Mouse (Mus musculus) thymus, postnatal 0 days (tissue): ENCODE data around the gene Nudt17. TPM values are rescaled to one million over a fixed set of nuclear protein-coding genes. Genes with fewer than 3 reads are reported as not detected.
A peak's percentile ranks its signal among the peaks of the same experiment; 100 is the strongest.
"Not testable (repeated sequence)": the region's sequence is repeated elsewhere in the genome, so short reads cannot be mapped to it uniquely, and the experiment has no call there.

Source experiments
- DNase-seq: peaks from one replicate; pipeline ENCODE4 v3.0.0-alpha.2; 2015; ENCODE audit warnings: low spot score
- polyA plus RNA-seq: library from polyadenylated mRNA; unstranded; fragments of >200 nt; fragmentation: Nextera tagmentation; extraction: Ambion mirVana; gene quantifications from 2 replicates; pipeline ENCODE4 v1.2.1, GENCODE M21; 2015

The Nudt17 gene
- polyA plus RNA-seq, 1 experiment from 2014 or later: 20.7 TPM

GRCm38 (mm10) chr3:96704778-96705177 is 3.6 kb downstream of the Nudt17 start:
- peak; percentile 29 for DNase-seq

DNA sequence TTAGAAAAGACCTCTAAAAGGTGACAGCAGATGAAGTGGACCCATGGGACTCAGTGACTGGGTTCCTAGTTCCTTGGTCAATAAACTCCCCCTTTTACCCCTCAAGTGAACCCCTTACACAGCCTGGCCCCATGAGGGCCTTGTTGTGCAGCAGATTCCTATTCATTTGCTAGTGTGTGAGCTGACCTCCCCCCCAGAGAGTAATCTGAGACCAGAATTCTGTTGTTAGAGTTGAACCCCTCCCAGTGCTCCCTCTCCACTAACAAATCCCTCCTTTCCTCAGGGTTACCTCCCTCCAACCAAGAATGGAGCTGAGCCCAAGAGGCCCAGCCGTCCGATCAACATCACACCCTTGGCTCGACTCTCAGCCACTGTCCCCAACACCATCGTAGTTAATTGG is 7.4 kb downstream of the Nudt17 start:
- DNase-seq: no peak

DNA sequence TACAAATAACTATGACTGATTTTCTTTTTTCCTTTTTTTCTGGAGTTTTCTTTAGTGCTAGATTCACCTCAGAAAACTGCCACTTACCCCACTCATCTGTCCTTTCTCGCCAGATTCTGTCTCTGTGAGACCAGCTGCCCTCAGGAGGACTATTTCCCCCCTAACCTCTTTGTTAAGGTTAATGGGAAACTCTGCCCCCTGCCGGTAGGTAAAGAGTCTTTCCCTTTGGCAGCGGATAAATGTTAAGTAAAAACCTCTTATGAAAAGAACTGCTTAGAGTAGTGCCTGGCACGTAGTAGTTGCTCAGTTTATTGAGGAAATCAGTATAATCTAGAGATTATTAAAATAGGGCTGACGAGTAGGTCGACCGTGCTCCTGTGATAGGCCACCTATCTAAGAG is 8.0 kb downstream of the Nudt17 start:
- DNase-seq: peak; percentile 52

DNA sequence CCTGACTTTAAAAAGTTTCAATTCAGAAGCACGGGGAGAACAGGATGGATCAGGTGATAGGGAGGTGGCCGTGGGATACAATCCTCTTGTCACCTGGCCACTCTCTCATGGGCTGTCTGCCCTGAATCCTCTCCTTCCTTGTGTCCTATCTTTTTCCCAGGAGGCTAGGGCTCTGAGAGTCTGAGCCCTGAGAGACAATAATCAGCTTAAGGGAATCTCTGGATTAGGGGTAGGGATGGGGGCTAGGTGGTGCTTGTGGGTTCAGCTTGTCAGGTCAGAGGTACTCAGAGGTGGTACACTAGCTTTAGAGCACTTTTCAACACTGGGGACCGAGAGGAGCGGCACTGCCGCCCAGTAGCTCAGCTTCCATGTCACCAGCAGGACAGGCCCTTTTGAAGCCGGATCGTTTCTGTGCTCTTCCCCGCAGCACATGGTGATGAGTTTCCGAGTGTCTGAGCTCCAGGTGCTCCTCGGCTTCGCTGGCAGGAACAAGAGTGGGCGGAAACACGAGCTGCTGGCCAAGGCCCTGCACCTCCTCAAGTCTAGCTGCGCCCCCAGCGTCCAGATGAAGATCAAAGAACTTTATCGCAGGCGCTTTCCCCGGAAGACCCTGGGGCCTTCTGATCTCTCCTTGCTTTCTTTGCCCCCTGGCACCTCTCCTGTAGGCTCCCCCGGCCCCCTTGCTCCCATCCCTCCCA is 9.2 kb downstream of the Nudt17 start:
- no peak for DNase-seq

- DNase-seq: peak; percentile 59
These were observed 11.3 kb downstream of the Nudt17 start for GRCm38 (mm10) chr3:96696766-96697732.

- DNase-seq: peak; percentile 55
These were observed 12.1 kb downstream of the Nudt17 start, which contains the start of gene Pias3 for GRCm38 (mm10) chr3:96696198-96696765. TSS of gene Pias3 (plus strand) at chr3:96696384.

- DNase-seq: no peak
These were observed 14.8 kb downstream of the Nudt17 start for GRCm38 (mm10) chr3:96693579-96693978.

DNA sequence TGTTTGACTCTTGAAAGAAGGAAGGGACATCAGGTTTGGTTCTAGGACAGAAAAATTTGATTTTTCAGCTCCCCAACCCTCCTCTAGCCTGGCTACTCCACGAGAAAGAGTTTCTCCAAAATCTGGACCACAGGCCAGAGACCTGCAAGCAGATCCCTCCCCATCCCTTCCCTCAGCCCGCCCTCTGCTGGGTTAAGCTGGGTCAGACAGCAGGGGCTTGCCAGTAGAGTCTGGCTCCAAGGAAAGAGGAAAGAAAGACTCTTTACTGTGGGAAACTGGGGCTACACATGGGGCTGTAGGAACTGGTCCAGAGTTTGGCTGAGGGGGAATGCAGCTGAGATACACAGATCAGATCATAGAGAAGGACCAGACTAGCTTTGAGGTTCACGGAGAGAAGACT is 15.9 kb downstream of the Nudt17 start:
- DNase-seq: no peak

DNA sequence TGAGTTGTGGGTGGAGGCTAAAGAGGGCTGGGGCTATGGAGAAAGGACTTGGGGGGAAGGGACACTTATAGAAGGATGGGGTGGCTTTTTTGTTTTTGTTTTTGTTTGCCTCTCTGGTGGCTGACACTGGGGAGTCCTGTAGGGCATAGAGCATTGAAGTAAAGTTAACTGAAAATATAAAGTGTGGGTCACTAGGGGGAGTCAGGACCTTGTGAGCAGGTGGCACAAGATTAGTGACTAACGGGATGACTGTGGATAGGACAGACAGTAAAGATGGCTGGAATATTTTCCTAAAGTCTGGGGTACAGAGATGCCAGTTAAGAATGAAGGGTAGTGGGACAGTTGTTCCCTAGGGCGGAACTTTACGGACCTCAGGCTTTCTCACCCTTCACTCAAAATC is 18.1 kb downstream of the Nudt17 start:
- DNase-seq: no peak

DNA sequence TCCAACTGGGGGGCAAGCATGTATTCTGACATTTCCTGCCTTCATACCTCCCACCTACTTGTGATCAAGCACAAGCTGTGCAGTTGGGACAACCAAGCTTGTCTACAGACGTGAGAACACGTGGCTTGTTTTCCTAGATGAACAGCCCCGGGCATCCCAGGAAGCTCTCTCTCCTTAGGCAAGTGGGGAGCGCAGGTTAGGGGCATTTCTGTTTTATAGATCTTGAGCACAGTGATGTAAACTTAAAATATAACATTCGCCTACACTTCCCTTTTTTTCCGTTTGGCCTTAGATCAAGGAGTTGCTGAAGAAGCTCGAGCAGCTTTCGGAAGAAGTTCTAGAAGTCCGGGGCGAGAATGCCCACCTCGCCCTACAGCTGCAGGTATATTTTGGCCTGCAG is 19.5 kb downstream of the Nudt17 start:
- no peak for DNase-seq

DNA sequence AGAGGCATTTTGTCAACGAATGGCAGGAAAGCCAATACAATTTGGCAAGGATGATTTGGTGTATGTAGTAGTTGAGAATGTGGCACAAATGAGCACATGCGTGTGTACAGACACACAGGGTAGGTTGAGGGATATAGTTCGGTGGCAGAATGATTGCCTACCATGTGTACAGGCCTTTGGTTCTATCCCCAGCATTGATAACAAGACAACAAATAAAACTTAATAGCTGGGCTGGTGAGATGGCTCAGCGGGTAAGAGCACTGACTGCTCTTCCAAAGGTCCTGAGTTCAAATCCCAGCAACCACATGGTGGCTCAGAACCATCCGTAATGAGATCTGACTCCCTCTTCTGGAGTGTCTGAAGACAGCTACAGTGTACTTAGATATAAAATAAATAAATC is 22.3 kb downstream of the Nudt17 start:
- not testable (repeated sequence) for DNase-seq

- DNase-seq: no peak
These were observed 23.6 kb downstream of the Nudt17 start for GRCm38 (mm10) chr3:96684822-96685156.

- DNase-seq: no peak
These were observed 24.1 kb downstream of the Nudt17 start for GRCm38 (mm10) chr3:96684151-96684821.

DNA sequence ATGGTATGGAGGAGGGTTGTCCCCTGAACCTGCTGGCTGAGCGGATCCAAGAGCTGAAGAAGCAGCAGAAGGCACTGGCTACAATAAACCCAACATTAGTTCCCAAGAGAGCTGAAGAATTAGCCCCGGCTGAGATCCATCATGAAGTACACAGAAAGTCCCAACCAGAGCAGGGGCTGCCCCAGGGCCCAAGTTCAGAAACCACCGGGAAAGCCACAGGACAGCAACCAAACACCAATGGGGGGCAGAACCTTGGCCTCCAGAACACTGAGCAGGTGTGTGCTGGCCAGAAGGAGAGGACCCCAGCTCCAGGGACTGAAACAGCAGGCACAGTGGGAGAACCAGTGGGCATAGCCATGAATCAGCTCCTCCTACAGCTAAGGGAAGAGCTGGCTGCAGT is 24.9 kb downstream of the Nudt17 start:
- DNase-seq: no peak

GRCm38 (mm10) chr3:96680269-96680956 is 27.9 kb downstream of the Nudt17 start:
- no peak for DNase-seq

- no peak for DNase-seq
These were observed 29.1 kb downstream of the Nudt17 start for GRCm38 (mm10) chr3:96679159-96679674.

- no peak for DNase-seq
These were observed 29.9 kb downstream of the Nudt17 start for GRCm38 (mm10) chr3:96678456-96678855.

DNA sequence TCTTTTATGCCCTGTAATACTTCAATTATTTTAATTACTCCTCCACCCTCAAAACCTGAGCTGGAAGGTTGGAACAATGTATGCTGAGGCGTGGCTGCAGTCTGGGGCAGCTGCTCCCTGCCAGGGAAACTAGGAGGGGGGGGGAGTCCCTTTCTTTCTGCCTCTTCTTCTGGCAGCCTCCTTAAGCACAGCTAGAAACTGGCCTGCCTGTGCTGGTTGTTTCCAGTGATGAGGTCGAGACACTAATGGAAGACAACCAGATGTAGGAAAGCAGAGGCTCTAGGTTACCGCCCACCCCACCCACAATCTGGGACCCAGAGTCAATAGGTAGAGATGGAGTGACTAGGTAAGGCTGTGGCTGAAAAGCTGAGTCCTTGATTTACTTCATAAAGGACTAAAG is 32.7 kb downstream of the Nudt17 start:
- no peak for DNase-seq

- DNase-seq: peak; percentile 19
These were observed 33.2 kb downstream of the Nudt17 start for GRCm38 (mm10) chr3:96675171-96675570.

DNA sequence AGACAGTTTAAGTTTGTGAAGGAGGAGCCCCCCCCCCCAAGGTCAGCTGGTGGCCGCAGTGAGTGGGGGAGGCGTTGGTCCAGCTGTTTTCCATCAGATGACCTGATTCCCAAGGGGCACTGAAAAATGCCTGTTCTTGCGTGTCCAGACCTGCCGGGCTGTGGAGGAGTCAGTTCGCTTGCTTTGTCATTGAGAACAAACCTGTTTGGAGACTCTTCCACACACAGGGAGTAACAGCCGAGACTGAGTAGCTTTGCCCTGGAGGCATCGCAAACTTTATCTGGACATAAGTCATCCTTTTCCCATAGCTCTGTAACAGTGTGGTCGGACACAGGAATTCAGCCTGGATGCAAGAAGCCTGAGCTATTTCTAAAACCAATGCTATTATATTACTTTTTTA is 33.9 kb downstream of the Nudt17 start:
- DNase-seq: no peak

DNA sequence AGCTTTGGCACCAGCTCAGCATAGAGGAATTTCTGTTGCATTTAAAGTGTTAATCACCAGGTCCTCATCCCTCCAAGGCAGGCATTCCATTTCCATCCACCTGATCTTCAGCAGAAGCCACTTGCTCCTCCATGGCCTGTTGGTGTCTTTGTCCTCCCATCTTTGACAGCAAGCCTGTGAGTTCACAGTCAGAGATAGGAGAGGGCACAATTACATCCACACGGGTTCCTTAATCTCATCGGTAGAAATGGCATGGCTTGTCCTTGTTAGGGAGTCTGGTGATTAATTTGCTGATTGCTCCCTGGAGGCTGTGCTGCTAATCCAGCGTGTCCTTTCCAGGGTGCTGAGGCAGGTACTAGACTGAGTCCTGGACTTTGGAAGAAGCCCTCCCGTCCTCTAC is 34.8 kb downstream of the Nudt17 start:
- no peak for DNase-seq
